15 mouse cellular contexts compared by ENCODE assay signal in genomic region chr6:4557086-4557485, GRCm38 (mm10). TPM values are rescaled to one million over a fixed set of nuclear protein-coding genes. Genes with fewer than 3 reads are reported as not detected.
A peak's percentile ranks its signal among the peaks of the same experiment; 100 is the strongest.
DNase-seq lines count a peak whose midpoint lies in the region; ATAC-seq lines count a peak whose summit lies in the region.
"Had no signal": no experiment of that assay in that cellular context is flagged by ENCODE, and none has a peak within 500 bp of the region (broad histone marks: within the 10 kb centered on the region; RNA-seq: fewer than 3 reads in every experiment).

No protein-coding gene starts in this region.

- 46% methylated on average over 8 of the region's 8 CpGs for WGBS in embryonic facial prominence, embryonic 10.5 days
- 9% methylated on average over 8 of the region's 8 CpGs for WGBS in limb, embryonic 11.5 days
- WGBS in kidney, embryonic 15.5 days: 44% methylated on average over 8 of the region's 8 CpGs

- no peak overlapping the region for H3K4me3 ChIP-seq in embryonic facial prominence, embryonic 10.5 days
- H3K4me3 ChIP-seq in limb, embryonic 11.5 days (ENCODE audit: low read depth, low read length): no peak overlapping the region
- no peak overlapping the region for H3K4me3 ChIP-seq in kidney, embryonic 15.5 days (replicated peaks)
- H3K4me3 ChIP-seq: embryonic facial prominence, embryonic 12.5 days; forebrain, embryonic 15.5 days; heart, adult 2 months; heart, embryonic 12.5 days; hindbrain, embryonic 15.5 days had no signal

- ATAC-seq in limb, embryonic 11.5 days (ENCODE audit: insufficient number of reproducible peaks, low FRiP score, low TSS enrichment, low read depth): peak; percentile 78
- ATAC-seq in kidney, embryonic 15.5 days (replicated peaks; ENCODE audit: low FRiP score): no peak
- ATAC-seq: inflammation-experienced regulatory T-cells, adult 6 months had no signal

- no peaks in the 10 kb centered on the region for H3K36me3 ChIP-seq in embryonic facial prominence, embryonic 10.5 days (replicated peaks)
- no peaks in the 10 kb centered on the region for H3K36me3 ChIP-seq in limb, embryonic 11.5 days (ENCODE audit: control insufficient read depth, insufficient read depth, low read length)
- H3K36me3 ChIP-seq in kidney, embryonic 15.5 days: no peaks in the 10 kb centered on the region
- H3K36me3 ChIP-seq: embryonic facial prominence, embryonic 12.5 days; forebrain, embryonic 15.5 days; heart, embryonic 12.5 days; hindbrain, embryonic 15.5 days had no signal

- H3K27me3 ChIP-seq in embryonic facial prominence, embryonic 10.5 days (replicated peaks; ENCODE audit: low read depth, poor library complexity, severe bottlenecking): no peaks in the 10 kb centered on the region
- H3K27me3 ChIP-seq in limb, embryonic 11.5 days (ENCODE audit: control insufficient read depth, insufficient read depth, low read length): no peaks in the 10 kb centered on the region
- no peaks in the 10 kb centered on the region for H3K27me3 ChIP-seq in kidney, embryonic 15.5 days
- H3K27me3 ChIP-seq: CH12.LX; embryonic facial prominence, embryonic 12.5 days; forebrain, embryonic 15.5 days; heart, embryonic 12.5 days; hindbrain, embryonic 15.5 days had no signal

- H3K9me3 ChIP-seq in embryonic facial prominence, embryonic 10.5 days: no peaks in the 10 kb centered on the region
- H3K9me3 ChIP-seq in limb, embryonic 11.5 days (ENCODE audit: control insufficient read depth, low read length): no peaks in the 10 kb centered on the region
- H3K9me3 ChIP-seq in kidney, embryonic 15.5 days (replicated peaks): no peaks in the 10 kb centered on the region
- H3K9me3 ChIP-seq: embryonic facial prominence, embryonic 12.5 days; forebrain, embryonic 15.5 days; heart, embryonic 12.5 days; hindbrain, embryonic 15.5 days had no signal

- peaks cover 63% of the 10 kb centered on the region for H3K4me1 ChIP-seq in embryonic facial prominence, embryonic 10.5 days
- peaks cover 41% of the 10 kb centered on the region for H3K4me1 ChIP-seq in limb, embryonic 11.5 days (ENCODE audit: control insufficient read depth, insufficient read depth, low read length)
- H3K4me1 ChIP-seq in kidney, embryonic 15.5 days: peaks cover 25% of the 10 kb centered on the region

- H3K4me2 ChIP-seq in limb, embryonic 11.5 days (ENCODE audit: low read depth, severe bottlenecking): no peak overlapping the region
- no peak overlapping the region for H3K4me2 ChIP-seq in kidney, embryonic 15.5 days
- H3K4me2 ChIP-seq: forebrain, embryonic 15.5 days; hindbrain, embryonic 15.5 days had no signal

- H3K9ac ChIP-seq in limb, embryonic 11.5 days (ENCODE audit: low read length): no peak overlapping the region
- H3K9ac ChIP-seq in kidney, embryonic 15.5 days: no peak overlapping the region
- H3K9ac ChIP-seq: embryonic facial prominence, embryonic 12.5 days; forebrain, embryonic 15.5 days; heart, embryonic 12.5 days; hindbrain, embryonic 15.5 days had no signal

- peak; percentile 63 for DNase-seq in embryo, embryonic 10.5 days (ENCODE audit: low spot score)
- DNase-seq in embryonic facial prominence, embryonic 10.5 days (ENCODE audit: low spot score): no peak
- DNase-seq in limb, embryonic 11.5 days (ENCODE audit: low spot score): peak; percentile 91
- DNase-seq in mesoderm, embryonic 11.5 days (ENCODE audit: low read depth, low spot score): peak; percentile 60
- no peak for DNase-seq in gastrocnemius, postnatal 4 days (ENCODE audit: low spot score in 2 of 2)
- DNase-seq: cerebellum, adult 2 months; cerebellum, postnatal 14 days had no signal

- peak overlapping the region; percentile 68 for H3K27ac ChIP-seq in embryonic facial prominence, embryonic 10.5 days (replicated peaks)
- peak overlapping the region; percentile 89; the same call in 1 of the 2 replicates for H3K27ac ChIP-seq in limb, embryonic 11.5 days (replicated peaks; ENCODE audit: low read depth, low read length)
- no peak overlapping the region for H3K27ac ChIP-seq in kidney, embryonic 15.5 days
- H3K27ac ChIP-seq: forebrain, embryonic 15.5 days; heart, adult 2 months; hindbrain, embryonic 15.5 days had no signal

RNA-seq across cellular contexts. Expression of gene Casd1, which starts 43.6 kb away (rescaled TPM):
- 48.0 and 48.5 TPM in 2 replicates for polyA plus RNA-seq in embryonic facial prominence, embryonic 10.5 days (2016; fragmentation: Nextera tagmentation; extraction: Ambion mirVana)
- 79.2 and 92.1 TPM in 2 replicates for polyA plus RNA-seq in limb, embryonic 11.5 days (2014; fragmentation: Nextera tagmentation; extraction: Ambion mirVana)
- 10 to 100 TPM; 51.1 TPM for total RNA-seq in gastrocnemius, postnatal 4 days (2021)
- 31.6 and 34.1 TPM in 2 replicates for polyA plus RNA-seq in kidney, embryonic 15.5 days (2015; fragmentation: Nextera tagmentation; extraction: Ambion mirVana)

RNA-seq across cellular contexts. Expression of gene Col1a2, which starts 52.5 kb away (rescaled TPM):
- polyA plus RNA-seq in embryonic facial prominence, embryonic 10.5 days (2016; fragmentation: Nextera tagmentation; extraction: Ambion mirVana): 117 and 176 TPM in 2 replicates
- polyA plus RNA-seq in limb, embryonic 11.5 days (2014; fragmentation: Nextera tagmentation; extraction: Ambion mirVana): 243 and 265 TPM in 2 replicates
- 1,000 to 10,000 TPM; 3,268 to 4,003 TPM for total RNA-seq in gastrocnemius, postnatal 4 days (2021)
- polyA plus RNA-seq in kidney, embryonic 15.5 days (2015; fragmentation: Nextera tagmentation; extraction: Ambion mirVana): 610 and 639 TPM in 2 replicates
- total RNA-seq: CH12.LX had no signal

Comparison
In these comparisons a context has a peak if more than half of its experiments do, and no peak if none do; other contexts are left out.
1. DNase-seq: peak in embryo, embryonic 10.5 days (single experiment), limb, embryonic 11.5 days (single experiment) and mesoderm, embryonic 11.5 days (single experiment); none in embryonic facial prominence, embryonic 10.5 days (single experiment) and gastrocnemius, postnatal 4 days (0 of 2).